Mouse (Mus musculus): ENCODE measurements at regions not wholly inside any gene's neighbourhood (a gene's known extent, or its start where the extent isn't known, plus 50 kb on each side); places are given as distances from the start of the nearest gene placed in this dataset.

DNA sequence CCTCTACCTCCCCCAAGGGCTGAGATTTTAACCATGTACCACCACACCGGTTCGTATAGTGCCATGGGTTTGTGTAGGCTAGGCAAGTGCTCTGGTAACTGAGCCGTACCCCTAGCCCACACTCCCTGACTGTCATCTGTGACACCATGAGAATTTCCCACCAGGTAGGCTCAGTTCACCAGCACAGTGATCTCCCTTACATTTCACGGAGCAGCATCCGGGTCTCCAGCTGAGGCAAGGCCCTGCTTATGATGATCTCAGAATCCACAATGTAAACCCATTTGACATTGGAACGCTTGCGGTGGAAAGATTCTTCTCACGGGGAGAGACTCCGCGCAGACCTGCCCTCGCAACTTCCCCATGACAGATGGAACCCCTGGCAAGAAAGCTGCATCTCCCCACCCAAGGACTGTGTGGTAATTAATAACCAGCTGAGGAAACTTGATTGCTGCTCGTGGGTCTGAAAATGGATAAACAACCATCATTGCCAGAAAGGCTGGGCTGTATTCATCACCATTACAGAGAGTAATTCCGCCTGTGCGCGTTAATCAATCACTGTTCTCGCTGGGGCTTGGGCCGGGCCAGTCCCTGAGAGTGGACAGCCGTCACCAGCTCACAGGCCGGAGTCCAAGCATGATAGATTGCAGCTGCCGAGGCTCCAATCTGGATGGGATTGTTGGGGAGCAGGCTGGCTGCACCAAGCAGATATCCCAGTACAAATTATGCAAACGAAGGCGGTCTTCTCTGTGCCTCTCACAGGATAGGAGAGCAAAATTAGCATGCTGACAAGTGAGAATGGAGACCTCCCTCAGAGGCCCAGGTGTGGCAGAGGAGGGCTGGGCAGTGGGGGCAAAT is 492.3 kb downstream of the Fam19a5 start:
- no peak for TF ChIP-seq CTCF (IDR thresholded peaks at IDR 0.05; ENCODE audit: extremely low read depth, insufficient read depth, insufficient read length, insufficient replicate concordance)
- TF ChIP-seq POLR2A (IDR thresholded peaks at IDR 0.05; ENCODE audit: low read depth, low read length): no peak

All from spleen, adult 2 months (tissue).